Mouse (Mus musculus) T-cell, adult 66 days (primary cell): ENCODE data around the gene Scaf8. TPM values are rescaled to one million over a fixed set of nuclear protein-coding genes. Genes with fewer than 3 reads are reported as not detected.

Source experiments
- total RNA-seq, 2 experiments: library from RNA; stranded (reverse); gene quantifications; 3 replicates in 1 of 2; 4 replicates in 1 of 2; pipeline ENCODE4 v1.2.4; 2023

Gene Scaf8
- 100 to 1,000 TPM; 105 to 106 TPM for total RNA-seq

DNA sequence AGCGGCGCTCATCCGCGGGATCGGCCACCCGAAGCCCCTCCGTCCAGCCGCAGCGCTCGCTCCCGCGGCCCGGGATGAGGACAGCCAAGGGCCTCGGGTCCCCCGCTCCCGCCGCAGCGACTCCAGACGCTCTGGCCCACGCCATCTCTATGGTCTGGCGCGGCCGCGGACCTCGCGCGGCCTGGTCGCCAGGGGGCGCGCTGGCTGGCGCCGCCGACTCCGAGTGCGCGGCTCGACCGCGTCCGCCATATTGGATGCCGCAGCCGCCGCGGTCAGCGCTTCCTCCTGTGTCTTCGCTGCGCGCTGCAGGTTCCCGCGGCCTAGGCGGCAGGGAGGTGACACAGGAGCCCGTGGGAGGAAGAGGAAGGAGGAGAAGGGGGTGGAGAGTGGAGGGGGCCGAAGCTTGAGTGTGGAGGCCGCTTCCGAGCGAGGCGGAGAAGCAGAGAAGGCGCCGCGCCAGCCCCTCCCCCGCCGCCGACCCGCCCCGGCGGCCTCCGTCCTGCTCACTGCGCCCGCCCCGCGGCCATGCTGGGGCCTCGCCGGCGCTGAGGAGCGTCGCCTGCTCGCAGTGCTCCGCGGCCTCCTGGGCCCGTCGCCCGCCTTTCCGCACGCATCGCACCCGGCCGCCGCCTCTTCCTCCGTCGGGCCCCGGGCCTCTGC lies at the start of gene Scaf8:
Gene Scaf8, plus strand, starts transcription at position 253 of the 660 bp plus-strand sequence.

Other genes starting within 250 kb of the Scaf8 start
- gene Tiam2, start 211.6 kb downstream of the Scaf8 start, total RNA-seq = under 1 TPM; 0.36 to 0.61 TPM